Mouse (Mus musculus) megakaryocyte-erythroid progenitor cell, adult 5-6 weeks (primary cell): ENCODE measurements around the gene Bag6. TPM values are rescaled to one million over a fixed set of nuclear protein-coding genes. Genes with fewer than 3 reads are reported as not detected.

Experiments used
- ATAC-seq: replicated peaks from 2 replicates; pipeline ENCODE4 v1.8.0; 2016; ENCODE audit warnings: mild to moderate bottlenecking, inconsistent platforms; ENCODE audit not compliant: severe bottlenecking, poor library complexity, low FRiP score, low TSS enrichment
- total RNA-seq, 2 experiments: library from RNA; stranded (forward) in 1 of 2; stranded (reverse) in 1 of 2; fragments of 200-1000, 215-1000 nt in 1 of 2; fragments of >200 nt in 1 of 2; fragmentation: Nextera tagmentation in 1 of 2; gene quantifications; 2 replicates each; pipeline ENCODE4 v1.2.3; 2014 to 2017

Gene Bag6
- total RNA-seq, 2 experiments from 2014 or later, result 105 to 158 TPM

- no peak for ATAC-seq
Observed at GRCm38 (mm10) chr17:35162730-35163129, 27.8 kb downstream of the Bag6 start.

- ATAC-seq, result no peak
Observed at GRCm38 (mm10) chr17:35163326-35164081, 28.5 kb downstream of the Bag6 start.

DNA sequence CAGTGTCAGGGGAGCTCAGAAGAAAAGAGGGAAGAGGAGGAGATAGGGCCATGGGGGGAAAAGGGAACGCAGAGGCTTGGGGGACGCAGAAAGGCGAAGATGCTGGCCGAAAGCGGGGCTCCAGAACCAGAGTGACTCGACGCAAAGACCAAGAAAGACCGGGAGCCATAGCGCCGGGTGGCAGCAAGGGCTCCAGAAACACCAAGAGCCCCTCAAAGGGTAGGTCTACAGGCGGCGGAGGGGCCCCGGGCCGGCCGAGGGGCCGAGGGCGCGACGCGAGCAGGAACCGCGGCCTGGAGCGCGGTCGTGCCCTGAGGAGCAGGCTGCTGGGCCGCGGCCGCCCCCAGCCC, 29.2 kb downstream of the Bag6 start:
- ATAC-seq, result no peak

DNA sequence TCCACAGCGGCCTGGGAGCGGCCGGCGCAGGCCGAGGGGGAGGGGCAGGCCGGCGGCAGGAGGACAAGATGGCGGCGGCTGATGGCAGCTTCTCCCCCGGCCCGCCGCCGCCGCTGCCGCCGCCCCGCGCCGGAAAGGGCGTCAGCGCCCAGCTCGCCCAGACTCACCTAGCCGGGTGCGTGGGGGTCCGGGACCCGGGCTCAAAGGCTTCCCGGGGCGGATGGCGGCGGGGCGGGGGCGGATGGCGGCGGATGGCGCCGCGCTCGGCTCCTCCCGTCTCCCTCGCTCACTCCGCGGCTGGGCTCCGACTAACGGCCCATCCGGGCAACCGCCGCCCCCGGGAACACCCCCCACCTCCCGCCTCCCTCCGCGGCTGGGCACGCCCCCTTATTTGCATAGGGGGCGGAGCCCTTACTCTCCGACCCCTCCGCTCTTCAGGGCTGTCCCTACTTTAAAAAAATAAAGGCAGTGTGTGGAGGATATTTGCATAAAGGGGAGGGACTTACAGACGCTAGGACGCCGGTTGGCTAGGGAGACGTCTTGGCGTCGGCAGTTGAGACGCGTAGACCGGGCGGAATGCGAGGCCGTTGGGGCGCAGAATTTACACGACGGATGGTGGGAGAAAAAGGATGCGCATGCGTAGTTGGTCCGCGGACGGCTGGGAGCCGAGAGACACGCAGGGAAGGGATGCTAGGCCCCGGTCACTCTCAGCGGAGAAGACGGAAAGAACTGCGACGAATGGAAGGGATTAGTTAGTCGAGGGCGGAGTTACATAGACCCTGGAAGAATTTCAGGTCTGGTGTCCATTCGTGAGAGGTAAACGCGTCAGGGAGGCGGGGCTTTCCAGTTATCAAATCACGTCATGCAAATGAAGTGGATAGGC, 29.8 kb downstream of the Bag6 start, which contains the start of gene Prrc2a:
TSS of gene Prrc2a (minus strand) at position 330 of the 883 bp plus-strand sequence.
- ATAC-seq, result peak; percentile 88

GRCm38 (mm10) chr17:35165451-35166155, 30.6 kb downstream of the Bag6 start:
- ATAC-seq, result no peak

- ATAC-seq, result peak; percentile 27; the same call in 1 of the 2 replicates
Observed at GRCm38 (mm10) chr17:35166352-35167035, 31.5 kb downstream of the Bag6 start.

- no peak for ATAC-seq
Observed at GRCm38 (mm10) chr17:35167794-35168193, 32.8 kb downstream of the Bag6 start.

- ATAC-seq, result no peak
Observed at GRCm38 (mm10) chr17:35168541-35169207, 33.7 kb downstream of the Bag6 start.

DNA sequence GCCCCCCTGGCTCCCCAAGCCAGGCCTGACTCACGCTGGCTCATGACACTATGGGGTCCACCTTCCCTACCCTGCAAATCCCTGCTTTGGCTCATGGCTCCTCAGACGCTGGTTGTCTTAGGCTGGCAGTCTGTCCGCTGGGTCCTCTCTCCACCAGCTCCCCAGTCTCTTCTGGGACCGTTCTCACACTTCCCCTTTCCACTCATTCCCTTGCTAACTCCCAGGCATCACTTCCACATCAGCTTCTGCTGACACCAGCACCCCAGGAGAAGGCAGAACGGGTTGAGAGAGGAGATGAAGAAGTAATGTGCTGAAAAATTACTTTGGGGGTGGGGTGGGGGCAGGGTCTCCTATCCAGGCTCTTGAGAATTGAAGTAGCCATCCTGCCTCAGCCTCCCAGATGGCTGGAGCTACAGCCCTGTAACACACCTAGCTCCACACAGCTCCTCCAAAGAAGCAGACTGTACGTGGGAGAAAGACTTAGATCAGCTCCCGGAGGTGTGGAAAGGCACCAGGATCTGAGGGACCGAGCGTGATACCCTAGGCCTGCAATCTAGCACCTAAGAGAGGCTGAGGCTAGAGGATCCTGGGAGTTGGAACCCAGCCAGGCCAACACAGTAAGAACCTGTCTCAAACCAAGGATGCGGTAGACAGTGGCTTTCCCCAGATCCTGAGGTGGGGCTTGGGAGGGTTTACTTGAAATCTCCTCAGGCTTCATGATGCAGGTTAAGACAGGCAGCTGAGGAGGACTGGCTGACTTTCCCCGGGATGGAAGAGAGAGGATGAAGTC, 37.7 kb downstream of the Bag6 start:
- no peak for ATAC-seq

- ATAC-seq, result no peak
Observed at GRCm38 (mm10) chr17:35173329-35173728, 38.4 kb downstream of the Bag6 start.

- ATAC-seq, result no peak
Observed at GRCm38 (mm10) chr17:35174201-35174977, 39.4 kb downstream of the Bag6 start.

DNA sequence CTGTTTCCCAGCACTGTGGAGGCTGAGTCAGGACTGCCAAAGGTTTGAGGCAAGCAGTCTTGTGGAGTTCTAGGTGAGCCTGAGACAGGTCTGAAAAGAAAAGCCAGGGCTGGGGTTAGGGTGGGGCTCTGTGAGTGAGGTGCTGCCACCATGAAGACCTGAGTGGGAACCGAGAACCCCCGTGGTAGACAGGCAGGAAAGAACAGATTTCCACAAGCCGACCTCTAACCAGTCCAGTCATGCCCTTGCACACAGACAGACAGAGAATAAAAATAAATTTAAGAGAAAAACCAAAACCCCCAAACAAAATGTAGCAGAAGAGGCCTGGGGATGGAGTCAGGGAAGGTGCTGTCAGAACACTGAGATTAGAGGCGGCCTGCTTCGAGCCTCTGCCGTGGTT, 40.4 kb downstream of the Bag6 start:
- no peak for ATAC-seq

DNA sequence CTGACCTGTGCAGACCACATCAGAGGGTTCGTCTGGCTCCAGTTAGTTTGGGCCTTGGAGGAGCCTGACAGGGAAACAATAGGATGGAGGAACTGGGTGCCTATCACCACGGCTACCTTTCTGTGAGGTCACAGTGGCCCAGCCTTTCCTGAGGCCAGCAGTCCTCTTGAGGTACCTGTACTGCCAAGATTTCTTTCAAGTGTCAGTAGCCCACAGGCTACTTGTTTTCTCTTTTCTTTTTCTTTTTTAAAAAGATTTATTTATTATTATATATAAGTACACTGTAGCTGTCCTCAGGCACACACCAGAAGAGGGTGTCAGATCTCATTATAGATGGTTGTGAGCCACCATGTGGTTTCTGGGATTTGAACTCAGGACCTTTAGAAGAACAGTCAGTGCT, 41.0 kb downstream of the Bag6 start, which contains the start of gene Aif1:
TSS of gene Aif1 (minus strand) at position 101 of the 400 bp plus-strand sequence.
- no peak for ATAC-seq

DNA sequence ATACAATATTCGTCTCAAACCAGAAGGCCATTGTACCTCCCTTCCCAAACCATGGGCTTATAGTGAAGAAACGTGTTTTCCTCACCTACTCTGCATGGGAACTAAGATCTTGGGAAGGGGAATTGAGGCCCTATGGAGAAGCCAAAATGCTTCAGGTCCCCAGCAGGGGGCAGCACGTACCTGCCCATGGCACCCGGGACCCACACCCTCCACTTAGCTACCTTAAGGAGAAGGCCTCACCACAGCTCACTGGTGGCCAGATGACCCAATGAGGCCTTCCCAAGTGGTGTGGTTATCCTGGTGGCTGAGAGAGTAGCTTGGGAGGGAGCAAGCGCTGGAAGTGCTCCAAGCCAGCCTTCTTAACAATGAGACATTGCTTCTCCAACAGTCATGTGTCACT, 43.5 kb downstream of the Bag6 start:
- peak; percentile 89 for ATAC-seq

DNA sequence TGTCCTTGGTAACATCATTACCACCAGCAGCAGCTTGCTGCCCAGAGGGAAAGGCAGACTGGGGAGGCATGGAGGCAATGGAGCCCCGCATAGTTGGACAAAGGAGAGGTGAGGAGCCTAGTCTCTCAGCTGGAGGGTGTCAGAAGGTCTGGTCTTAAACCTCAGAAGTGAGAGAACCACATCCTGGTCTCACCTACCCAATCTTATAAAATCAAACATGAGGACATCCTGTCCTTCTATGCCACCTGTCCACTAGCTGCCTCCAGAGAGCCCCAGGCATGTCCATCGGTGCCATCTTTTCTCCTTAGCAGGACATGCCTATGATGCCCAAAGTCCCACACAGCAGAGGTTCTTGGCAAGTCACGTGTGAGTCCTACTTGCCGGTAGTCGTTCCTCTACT, 45.1 kb downstream of the Bag6 start:
- no peak for ATAC-seq

GRCm38 (mm10) chr17:35185639-35186611, 50.9 kb downstream of the Bag6 start:
- peak; percentile 80 for ATAC-seq
